Mouse (Mus musculus): ENCODE measurements around the gene Efcab6.

Efcab6 gene

GRCm38 (mm10) chr15:83972206-83972605, 93.0 kb downstream of the Efcab6 start:
- DNase-seq (ENCODE audit: low spot score): no peak

- no peak for DNase-seq (ENCODE audit: low spot score)
Measured at GRCm38 (mm10) chr15:83967802-83968201, 97.4 kb downstream of the Efcab6 start.

GRCm38 (mm10) chr15:83965126-83965525, 100.1 kb downstream of the Efcab6 start:
- DNase-seq (ENCODE audit: low spot score): no peak

- no peak for DNase-seq (ENCODE audit: low spot score)
Measured at GRCm38 (mm10) chr15:83958376-83958775, 106.8 kb downstream of the Efcab6 start.

GRCm38 (mm10) chr15:83956996-83957395, 108.2 kb downstream of the Efcab6 start:
- DNase-seq (ENCODE audit: low spot score): no peak

- DNase-seq (ENCODE audit: low spot score): no peak
Measured at GRCm38 (mm10) chr15:83955948-83956707, 109.1 kb downstream of the Efcab6 start.

GRCm38 (mm10) chr15:83949729-83950491, 115.3 kb downstream of the Efcab6 start:
- DNase-seq (ENCODE audit: low spot score): no peak

GRCm38 (mm10) chr15:83939703-83940102, 125.5 kb downstream of the Efcab6 start:
- DNase-seq (ENCODE audit: low spot score): no peak

GRCm38 (mm10) chr15:83938466-83938865, 126.7 kb downstream of the Efcab6 start:
- DNase-seq (ENCODE audit: low spot score): no peak

- DNase-seq (ENCODE audit: low spot score): no peak
Measured at GRCm38 (mm10) chr15:83936506-83936905, 128.7 kb downstream of the Efcab6 start.

GRCm38 (mm10) chr15:83934816-83935215, 130.4 kb downstream of the Efcab6 start:
- no peak for DNase-seq (ENCODE audit: low spot score)

- DNase-seq (ENCODE audit: low spot score): no peak
Measured at GRCm38 (mm10) chr15:83925338-83925737, 139.8 kb downstream of the Efcab6 start.

- no peak for DNase-seq (ENCODE audit: low spot score)
Measured at GRCm38 (mm10) chr15:83924656-83925055, 140.5 kb downstream of the Efcab6 start.

- no peak for DNase-seq (ENCODE audit: low spot score)
Measured at GRCm38 (mm10) chr15:83915376-83915775, 149.8 kb downstream of the Efcab6 start.

- DNase-seq (ENCODE audit: low spot score): no peak
Measured at GRCm38 (mm10) chr15:83913028-83913714, 152.0 kb downstream of the Efcab6 start.

- DNase-seq (ENCODE audit: low spot score): no peak
Measured at GRCm38 (mm10) chr15:83906472-83906871, 158.7 kb downstream of the Efcab6 start.

- peak; percentile 47 for DNase-seq (ENCODE audit: low spot score)
Measured at GRCm38 (mm10) chr15:83897286-83897685, 167.9 kb downstream of the Efcab6 start.

- DNase-seq (ENCODE audit: low spot score): no peak
Measured at GRCm38 (mm10) chr15:83896011-83896410, 169.2 kb downstream of the Efcab6 start.

GRCm38 (mm10) chr15:83894261-83894660, 170.9 kb downstream of the Efcab6 start:
- DNase-seq (ENCODE audit: low spot score): no peak

GRCm38 (mm10) chr15:83892871-83893270, 172.3 kb downstream of the Efcab6 start:
- DNase-seq (ENCODE audit: low spot score): no peak

GRCm38 (mm10) chr15:83884291-83884690, 180.9 kb downstream of the Efcab6 start:
- no peak for DNase-seq (ENCODE audit: low spot score)

- no peak for DNase-seq (ENCODE audit: low spot score)
Measured at GRCm38 (mm10) chr15:83883821-83884220, 181.4 kb downstream of the Efcab6 start.

GRCm38 (mm10) chr15:83879845-83880244, 185.3 kb downstream of the Efcab6 start:
- no peak for DNase-seq (ENCODE audit: low spot score)
